Mouse (Mus musculus) retina, embryonic 14.5 days (tissue): ENCODE measurements around the gene Afm.
A peak's percentile ranks its signal among the peaks of the same experiment; 100 is the strongest.

Source experiments
- DNase-seq: peaks from one replicate; pipeline ENCODE4 v3.0.0-alpha.2; 2015; ENCODE audit warnings: low spot score

The Afm gene

GRCm38 (mm10) chr5:90518356-90519100 is at the start of gene Afm:
Gene Afm, plus strand, starts transcription at chr5:90518932.
- no peak for DNase-seq

- no peak for DNase-seq
Observed at GRCm38 (mm10) chr5:90470836-90471235, 47.9 kb upstream of the Afm start.

- DNase-seq, result no peak
Observed at GRCm38 (mm10) chr5:90473902-90474301, 44.8 kb upstream of the Afm start.

GRCm38 (mm10) chr5:90474369-90474768 is 44.4 kb upstream of the Afm start:
- DNase-seq, result no peak

- DNase-seq, result no peak
Observed at GRCm38 (mm10) chr5:90476741-90477140, 42.0 kb upstream of the Afm start.

- DNase-seq, result no peak
Observed at GRCm38 (mm10) chr5:90477308-90478140, 41.2 kb upstream of the Afm start.

GRCm38 (mm10) chr5:90478886-90479285 is 39.8 kb upstream of the Afm start:
- no peak for DNase-seq

GRCm38 (mm10) chr5:90485597-90485996 is 33.1 kb upstream of the Afm start:
- DNase-seq, result no peak

- no peak for DNase-seq
Observed at GRCm38 (mm10) chr5:90488323-90488722, 30.4 kb upstream of the Afm start.

GRCm38 (mm10) chr5:90490518-90490917 is 28.2 kb upstream of the Afm start, which contains the start of gene Afp:
Gene Afp, plus strand, starts transcription at chr5:90490737.
- no peak for DNase-seq

GRCm38 (mm10) chr5:90492440-90492839 is 26.3 kb upstream of the Afm start:
- no peak for DNase-seq

GRCm38 (mm10) chr5:90494308-90494707 is 24.4 kb upstream of the Afm start:
- DNase-seq, result no peak

- no peak for DNase-seq
Observed at GRCm38 (mm10) chr5:90499509-90499908, 19.2 kb upstream of the Afm start.

GRCm38 (mm10) chr5:90500714-90501113 is 18.0 kb upstream of the Afm start:
- DNase-seq, result peak; percentile 88

- DNase-seq, result no peak
Observed at GRCm38 (mm10) chr5:90501752-90502151, 17.0 kb upstream of the Afm start.

- DNase-seq, result no peak
Observed at GRCm38 (mm10) chr5:90504742-90505141, 14.0 kb upstream of the Afm start.

- DNase-seq, result peak; percentile 45
Observed at GRCm38 (mm10) chr5:90506507-90506906, 12.2 kb upstream of the Afm start.

- peak; percentile 68 for DNase-seq
Observed at GRCm38 (mm10) chr5:90507411-90507949, 11.3 kb upstream of the Afm start.

- DNase-seq, result no peak
Observed at GRCm38 (mm10) chr5:90509828-90510592, 8.7 kb upstream of the Afm start.

- no peak for DNase-seq
Observed at GRCm38 (mm10) chr5:90512288-90512955, 6.3 kb upstream of the Afm start.

GRCm38 (mm10) chr5:90515561-90515960 is 3.2 kb upstream of the Afm start:
- no peak for DNase-seq

GRCm38 (mm10) chr5:90551191-90551590 is 32.5 kb downstream of the Afm start:
- DNase-seq, result no peak
